Mouse (Mus musculus) cortical plate, adult 2 months (tissue): ENCODE results near the gene Asb4.

Experiments used
- CTCF ChIP-seq: fragments of 200-500 bp; IDR thresholded peaks from 2 replicates; pipeline ENCODE4 v1.5.1; 2011; ENCODE audit warnings: mild to moderate bottlenecking, control low read depth, low read length; ENCODE audit not compliant: insufficient read depth; ENCODE audit errors: extremely low read depth
- POLR2A ChIP-seq: fragments of 200-500 bp; IDR thresholded peaks from 2 replicates; pipeline ENCODE4 v1.6.1; 2011; ENCODE audit warnings: mild to moderate bottlenecking, low read length, control low read depth; ENCODE audit not compliant: insufficient read depth; ENCODE audit errors: extremely low read depth

- TF ChIP-seq POLR2A (no peak), CTCF (no peak)
Measured at GRCm38 (mm10) chr6:5442316-5443085, 59.3 kb downstream of the Asb4 start.
